8 mouse cellular contexts compared by ENCODE assay signal in the genomic region with DNA sequence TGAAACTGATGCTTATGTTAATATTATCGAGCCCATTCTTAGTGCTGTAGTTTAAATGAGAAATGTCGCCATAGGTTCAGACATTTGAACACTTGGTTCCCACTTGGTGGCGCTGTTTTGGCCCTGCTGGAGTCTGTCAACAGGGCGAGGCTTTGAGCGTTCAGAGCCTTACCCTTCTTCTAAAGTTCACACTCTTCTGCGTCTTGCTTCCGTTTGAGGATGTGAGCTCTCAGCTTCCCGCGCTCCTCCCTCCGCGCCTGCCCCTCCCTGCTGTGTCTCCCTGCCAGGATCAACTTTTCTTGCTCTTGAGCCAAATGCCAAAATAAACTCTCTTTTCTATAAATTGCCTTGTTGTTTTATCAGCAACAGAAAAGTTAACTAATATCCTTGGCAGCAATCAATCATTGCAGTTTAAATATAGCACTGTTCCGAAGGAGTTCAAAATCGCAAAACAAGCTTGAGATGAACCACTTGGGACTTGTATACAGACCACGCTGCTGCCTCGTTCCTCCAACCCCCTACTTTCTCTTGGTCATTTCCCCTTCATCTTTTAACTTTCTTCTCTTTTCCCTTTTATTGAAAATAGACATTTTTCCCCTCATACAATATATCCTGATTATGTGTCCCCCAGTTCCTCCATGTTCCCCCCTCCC. TPM values are rescaled to one million over a fixed set of nuclear protein-coding genes. Genes with fewer than 3 reads are reported as not detected.
DNase-seq lines count a peak whose midpoint lies in the region; ATAC-seq and TF ChIP-seq lines count a peak whose summit lies in the region.

No protein-coding gene starts in this region.

- no peaks in the 10 kb centered on the region for H3K9me3 ChIP-seq in hindbrain, postnatal 0 days (ENCODE audit: low read length)
- no peaks in the 10 kb centered on the region for H3K9me3 ChIP-seq in hindbrain, embryonic 10.5 days
- no peaks in the 10 kb centered on the region for H3K9me3 ChIP-seq in intestine, embryonic 14.5 days (ENCODE audit: control insufficient read depth, low read length)
- H3K9me3 ChIP-seq in lung, postnatal 0 days (ENCODE audit: low read length): no peaks in the 10 kb centered on the region

- 57% methylated on average over 15 of the region's 15 CpGs for WGBS in hindbrain, postnatal 0 days
- WGBS in hindbrain, embryonic 10.5 days: 65% methylated on average over 15 of the region's 15 CpGs
- 35% methylated on average over 15 of the region's 15 CpGs for WGBS in intestine, embryonic 14.5 days
- 17% methylated on average over 15 of the region's 15 CpGs for WGBS in lung, postnatal 0 days

- TF ChIP-seq CTCF in hindbrain, postnatal 0 days (IDR thresholded peaks at IDR 0.05; ENCODE audit: low read depth): peak; percentile 29; the same call in 1 of the 2 replicates
- TF ChIP-seq CTCF in lung, postnatal 0 days (IDR thresholded peaks at IDR 0.05): peak; percentile 63

- TF ChIP-seq EP300 in lung, postnatal 0 days (IDR thresholded peaks at IDR 0.05): no peak

- no peak for ATAC-seq in hindbrain, postnatal 0 days
- peak; percentile 58 for ATAC-seq in common myeloid progenitor, adult 5-6 weeks (replicated peaks; ENCODE audit: low read depth, poor library complexity, severe bottlenecking)
- no peak for ATAC-seq in intestine, embryonic 14.5 days (replicated peaks; ENCODE audit: low FRiP score, low TSS enrichment, low read depth)
- ATAC-seq in lung, postnatal 0 days: peak; percentile 85

- DNase-seq in hindbrain, postnatal 0 days (ENCODE audit: low spot score): no peak
- DNase-seq in hindbrain, embryonic 10.5 days (ENCODE audit: low spot score): no peak
- peak; percentile 58 for DNase-seq in intestine, embryonic 14.5 days (ENCODE audit: low spot score)
- DNase-seq in lung, postnatal 0 days (ENCODE audit: low spot score): peak; percentile 86
- DNase-seq in layer of hippocampus, adult 11-12 months (ENCODE audit: low spot score): no peak
- DNase-seq in right cerebral cortex, postnatal 36 days (ENCODE audit: low spot score in 2 of 2): no peak
- DNase-seq in frontal cortex, postnatal 36 days (ENCODE audit: low spot score in 2 of 2): no peak

- H3K4me2 ChIP-seq in hindbrain, postnatal 0 days (ENCODE audit: low read depth, low read length): no peak overlapping the region
- H3K4me2 ChIP-seq in intestine, embryonic 14.5 days (ENCODE audit: low read length): peak overlapping the region; percentile 29
- H3K4me2 ChIP-seq in lung, postnatal 0 days (replicated peaks; ENCODE audit: low read depth, low read length): peak overlapping the region; percentile 23; the same call in 1 of the 2 replicates

- no peaks in the 10 kb centered on the region for H3K4me1 ChIP-seq in hindbrain, postnatal 0 days (ENCODE audit: insufficient read depth, low read length)
- H3K4me1 ChIP-seq in hindbrain, embryonic 10.5 days (replicated peaks): no peaks in the 10 kb centered on the region
- H3K4me1 ChIP-seq in intestine, embryonic 14.5 days (replicated peaks; ENCODE audit: control insufficient read depth, insufficient read depth, low read length): no peaks in the 10 kb centered on the region
- no peaks in the 10 kb centered on the region for H3K4me1 ChIP-seq in lung, postnatal 0 days (ENCODE audit: insufficient read depth, low read depth, low read length)

- no peak overlapping the region for H3K27ac ChIP-seq in hindbrain, postnatal 0 days
- no peak overlapping the region for H3K27ac ChIP-seq in hindbrain, embryonic 10.5 days
- H3K27ac ChIP-seq in intestine, embryonic 14.5 days (ENCODE audit: low read depth): no peak overlapping the region
- no peak overlapping the region for H3K27ac ChIP-seq in lung, postnatal 0 days (ENCODE audit: low read length)

- no peak overlapping the region for H3K4me3 ChIP-seq in hindbrain, postnatal 0 days (ENCODE audit: low read length)
- H3K4me3 ChIP-seq in hindbrain, embryonic 10.5 days: no peak overlapping the region
- H3K4me3 ChIP-seq in intestine, embryonic 14.5 days (ENCODE audit: low read depth, low read length): no peak overlapping the region
- H3K4me3 ChIP-seq in lung, postnatal 0 days (ENCODE audit: low read depth, low read length): no peak overlapping the region

- no peaks in the 10 kb centered on the region for H3K36me3 ChIP-seq in hindbrain, postnatal 0 days (ENCODE audit: insufficient read depth, low read length)
- no peaks in the 10 kb centered on the region for H3K36me3 ChIP-seq in hindbrain, embryonic 10.5 days
- H3K36me3 ChIP-seq in intestine, embryonic 14.5 days (ENCODE audit: control insufficient read depth, insufficient read depth, low read length): no peaks in the 10 kb centered on the region
- H3K36me3 ChIP-seq in lung, postnatal 0 days (ENCODE audit: insufficient read depth, low read length): no peaks in the 10 kb centered on the region

- H3K9ac ChIP-seq in hindbrain, postnatal 0 days (replicated peaks; ENCODE audit: low read length): no peak overlapping the region
- H3K9ac ChIP-seq in intestine, embryonic 14.5 days (ENCODE audit: low read length): no peak overlapping the region
- no peak overlapping the region for H3K9ac ChIP-seq in lung, postnatal 0 days (replicated peaks; ENCODE audit: low read depth)

- no peaks in the 10 kb centered on the region for H3K27me3 ChIP-seq in hindbrain, postnatal 0 days (ENCODE audit: insufficient read depth, low read length)
- no peaks in the 10 kb centered on the region for H3K27me3 ChIP-seq in hindbrain, embryonic 10.5 days (ENCODE audit: insufficient read depth, poor library complexity, severe bottlenecking)
- no peaks in the 10 kb centered on the region for H3K27me3 ChIP-seq in intestine, embryonic 14.5 days (replicated peaks; ENCODE audit: control insufficient read depth, insufficient read depth, low read length)
- no peaks in the 10 kb centered on the region for H3K27me3 ChIP-seq in lung, postnatal 0 days (replicated peaks; ENCODE audit: insufficient read depth, low read length)

RNA-seq across cellular contexts. Expression of gene Rcan2, which starts 42.4 kb away (rescaled TPM):
- total RNA-seq in hindbrain, postnatal 0 days (2014; rRNA removed): 124 and 132 TPM in 2 replicates
- polyA plus RNA-seq in hindbrain, postnatal 0 days (2015; fragmentation: Nextera tagmentation; extraction: Ambion mirVana): 86.4 and 102 TPM in 2 replicates
- polyA plus RNA-seq in hindbrain, embryonic 10.5 days (2016; fragmentation: Nextera tagmentation; extraction: Ambion mirVana): 8.5 and 23.0 TPM in 2 replicates
- total RNA-seq in common myeloid progenitor, adult 5-6 weeks (2017): not detected in 2 replicates
- 5.1 and 7.1 TPM in 2 replicates for polyA plus RNA-seq in intestine, embryonic 14.5 days (2014; fragmentation: Nextera tagmentation; extraction: Ambion mirVana)
- 1.3 and 2.4 TPM in 2 replicates for polyA plus RNA-seq in lung, postnatal 0 days (2015; fragmentation: Nextera tagmentation; extraction: Ambion mirVana)

Comparison
In these comparisons a context has a peak if more than half of its experiments do, and no peak if none do; other contexts are left out.
1. ATAC-seq: peak in common myeloid progenitor, adult 5-6 weeks (single experiment) and lung, postnatal 0 days (single experiment); none in hindbrain, postnatal 0 days (single experiment) and intestine, embryonic 14.5 days (single experiment).
2. DNase-seq: peak in intestine, embryonic 14.5 days (single experiment) and lung, postnatal 0 days (single experiment); none in hindbrain, postnatal 0 days (single experiment), hindbrain, embryonic 10.5 days (single experiment), layer of hippocampus, adult 11-12 months (single experiment), right cerebral cortex, postnatal 36 days (0 of 2) and frontal cortex, postnatal 36 days (0 of 2).